Comparison of ENCODE assay signal across 8 mouse cellular contexts in genomic region chr2:35109924-35110304, GRCm38 (mm10). TPM values are rescaled to one million over a fixed set of nuclear protein-coding genes. Genes with fewer than 3 reads are reported as not detected.
A peak's percentile ranks its signal among the peaks of the same experiment; 100 is the strongest.
DNase-seq lines count a peak whose midpoint lies in the region; ATAC-seq lines count a peak whose summit lies in the region.

No protein-coding gene starts in this region.

- no peak for DNase-seq in lung, postnatal 36 days
- no peak for DNase-seq in adrenal gland, postnatal 10 days
- no peak for DNase-seq in kidney, postnatal 25 days
- no peak for DNase-seq in adrenal gland, adult (ENCODE audit: inconsistent age in 2 of 2, low spot score in 1 of 2)

- H3K27me3 ChIP-seq in lung, embryonic 15.5 days = no peaks in the 10 kb centered on the region
- no peaks in the 10 kb centered on the region for H3K27me3 ChIP-seq in embryonic facial prominence, embryonic 15.5 days
- no peaks in the 10 kb centered on the region for H3K27me3 ChIP-seq in limb, embryonic 15.5 days
- no peaks in the 10 kb centered on the region for H3K27me3 ChIP-seq in stomach, embryonic 14.5 days (ENCODE audit: control insufficient read depth, insufficient read depth, low read length)

- H3K4me1 ChIP-seq in lung, embryonic 15.5 days = 0 out of 2 replicates have a peak, but pooled peaks cover 3% of the 10 kb centered on the region
- H3K4me1 ChIP-seq in embryonic facial prominence, embryonic 15.5 days = 0 out of 2 replicates have a peak, but pooled peaks cover 3% of the 10 kb centered on the region
- peaks cover 7% of the 10 kb centered on the region; the same call in 1 of the 2 replicates for H3K4me1 ChIP-seq in limb, embryonic 15.5 days
- no peaks in the 10 kb centered on the region for H3K4me1 ChIP-seq in stomach, embryonic 14.5 days (ENCODE audit: control insufficient read depth, insufficient read depth, low read length)

- WGBS in lung, embryonic 15.5 days = under 1% methylated on average over 13 of the region's 13 CpGs
- under 1% methylated on average over 13 of the region's 13 CpGs for WGBS in embryonic facial prominence, embryonic 15.5 days
- WGBS in limb, embryonic 15.5 days = 3% methylated on average over 13 of the region's 13 CpGs
- 2% methylated on average over 13 of the region's 13 CpGs for WGBS in stomach, embryonic 14.5 days

- peak overlapping the region; percentile 89 for H3K27ac ChIP-seq in lung, embryonic 15.5 days
- 0 out of 2 replicates have a peak overlapping the region, but pooled peaks have one; percentile 91 for H3K27ac ChIP-seq in embryonic facial prominence, embryonic 15.5 days (replicated peaks)
- H3K27ac ChIP-seq in limb, embryonic 15.5 days = peak overlapping the region; percentile 91; the same call in 1 of the 2 replicates
- peak overlapping the region; percentile 81; the same call in 1 of the 2 replicates for H3K27ac ChIP-seq in stomach, embryonic 14.5 days (ENCODE audit: low read length)

- H3K36me3 ChIP-seq in lung, embryonic 15.5 days = no peaks in the 10 kb centered on the region
- H3K36me3 ChIP-seq in embryonic facial prominence, embryonic 15.5 days = no peaks in the 10 kb centered on the region
- H3K36me3 ChIP-seq in limb, embryonic 15.5 days = no peaks in the 10 kb centered on the region
- no peaks in the 10 kb centered on the region for H3K36me3 ChIP-seq in stomach, embryonic 14.5 days (ENCODE audit: control insufficient read depth, insufficient read depth, low read length)

- peak overlapping the region; percentile 93 for H3K4me3 ChIP-seq in lung, embryonic 15.5 days
- H3K4me3 ChIP-seq in embryonic facial prominence, embryonic 15.5 days (replicated peaks) = peak overlapping the region; percentile 87
- H3K4me3 ChIP-seq in limb, embryonic 15.5 days = peak overlapping the region; percentile 84
- H3K4me3 ChIP-seq in stomach, embryonic 14.5 days (ENCODE audit: low read depth, low read length) = peak overlapping the region; percentile 84

- ATAC-seq in lung, embryonic 15.5 days (ENCODE audit: borderline replicate concordance, extremely low read depth, low FRiP score, low TSS enrichment) = no peak
- ATAC-seq in embryonic facial prominence, embryonic 15.5 days (ENCODE audit: insufficient number of reproducible peaks, low FRiP score, low TSS enrichment, low read depth) = no peak
- no peak for ATAC-seq in limb, embryonic 15.5 days (ENCODE audit: insufficient number of reproducible peaks, low FRiP score, low TSS enrichment, low read depth)
- no peak for ATAC-seq in stomach, embryonic 14.5 days (ENCODE audit: insufficient number of reproducible peaks, insufficient read depth, low FRiP score, low read depth)

- no peaks in the 10 kb centered on the region for H3K9me3 ChIP-seq in lung, embryonic 15.5 days
- H3K9me3 ChIP-seq in embryonic facial prominence, embryonic 15.5 days (replicated peaks) = no peaks in the 10 kb centered on the region
- H3K9me3 ChIP-seq in limb, embryonic 15.5 days = no peaks in the 10 kb centered on the region
- no peaks in the 10 kb centered on the region for H3K9me3 ChIP-seq in stomach, embryonic 14.5 days (ENCODE audit: control insufficient read depth, low read depth, low read length)

- H3K9ac ChIP-seq in lung, embryonic 15.5 days = peak overlapping the region; percentile 81
- H3K9ac ChIP-seq in embryonic facial prominence, embryonic 15.5 days = peak overlapping the region; percentile 71; the same call in 1 of the 2 replicates
- peak overlapping the region; percentile 68 for H3K9ac ChIP-seq in limb, embryonic 15.5 days
- H3K9ac ChIP-seq in stomach, embryonic 14.5 days (replicated peaks; ENCODE audit: low read depth, low read length) = peak overlapping the region; percentile 50

- H3K4me2 ChIP-seq in lung, embryonic 15.5 days = peak overlapping the region; percentile 87
- peak overlapping the region; percentile 76 for H3K4me2 ChIP-seq in embryonic facial prominence, embryonic 15.5 days (replicated peaks)
- peak overlapping the region; percentile 70 for H3K4me2 ChIP-seq in limb, embryonic 15.5 days
- peak overlapping the region; percentile 74 for H3K4me2 ChIP-seq in stomach, embryonic 14.5 days (replicated peaks; ENCODE audit: low read depth, low read length)

RNA-seq across cellular contexts. Expression of gene Cntrl, which starts 0.6 kb away (rescaled TPM):
- 25.5 and 26.3 TPM in 2 replicates for polyA plus RNA-seq in lung, embryonic 15.5 days (2015; fragmentation: Nextera tagmentation; extraction: Ambion mirVana)
- polyA plus RNA-seq in embryonic facial prominence, embryonic 15.5 days (2015; fragmentation: Nextera tagmentation; extraction: Ambion mirVana) = 23.3 and 24.3 TPM in 2 replicates
- polyA plus RNA-seq in limb, embryonic 15.5 days (2015; fragmentation: Nextera tagmentation; extraction: Ambion mirVana) = 20.1 and 20.3 TPM in 2 replicates
- polyA plus RNA-seq in stomach, embryonic 14.5 days (2014; fragmentation: Nextera tagmentation; extraction: Ambion mirVana) = 31.0 and 34.6 TPM in 2 replicates
- 10 to 100 TPM; 12.6 to 22.7 TPM for total RNA-seq in adrenal gland, postnatal 10 days (2021)

RNA-seq across cellular contexts. Expression of gene AI182371, which starts 8.6 kb away (rescaled TPM):
- 0.30 and 0.66 TPM in 2 replicates for polyA plus RNA-seq in lung, embryonic 15.5 days (2015; fragmentation: Nextera tagmentation; extraction: Ambion mirVana)
- 0.30 and 0.40 TPM in 2 replicates for polyA plus RNA-seq in embryonic facial prominence, embryonic 15.5 days (2015; fragmentation: Nextera tagmentation; extraction: Ambion mirVana)
- polyA plus RNA-seq in limb, embryonic 15.5 days (2015; fragmentation: Nextera tagmentation; extraction: Ambion mirVana) = 0.24 and 0.68 TPM in 2 replicates
- polyA plus RNA-seq in stomach, embryonic 14.5 days (2014; fragmentation: Nextera tagmentation; extraction: Ambion mirVana) = 0.29 and 0.36 TPM in 2 replicates
- 10 to 100 TPM; 18.0 to 41.6 TPM for total RNA-seq in adrenal gland, postnatal 10 days (2021)

RNA-seq across cellular contexts. Expression of gene Hc, which starts 48.7 kb away (rescaled TPM):
- polyA plus RNA-seq in lung, embryonic 15.5 days (2015; fragmentation: Nextera tagmentation; extraction: Ambion mirVana) = 1.6 TPM in 2 replicates
- 0.37 TPM in 1 of 2 replicates, not detected in the other for polyA plus RNA-seq in embryonic facial prominence, embryonic 15.5 days (2015; fragmentation: Nextera tagmentation; extraction: Ambion mirVana)
- polyA plus RNA-seq in limb, embryonic 15.5 days (2015; fragmentation: Nextera tagmentation; extraction: Ambion mirVana) = 0.20 and 0.32 TPM in 2 replicates
- not detected in 2 replicates for polyA plus RNA-seq in stomach, embryonic 14.5 days (2014; fragmentation: Nextera tagmentation; extraction: Ambion mirVana)
- 10 to 100 TPM; 36.3 to 64.6 TPM for total RNA-seq in adrenal gland, postnatal 10 days (2021)
